Mouse (Mus musculus) MEL (cell line): ENCODE results near the gene Hsdl1. TPM values are rescaled to one million over a fixed set of nuclear protein-coding genes. Genes with fewer than 3 reads are reported as not detected.

Experiments used
- DNase-seq: peaks from one replicate; pipeline ENCODE4 v3.0.0; 2011; ENCODE audit warnings: low read depth, low spot score
- H3K27ac ChIP-seq: 2 replicates; pipeline ENCODE4 v1.5.1; 2012; ENCODE audit warnings: low read depth, mild to moderate bottlenecking, control low read depth, low read length, moderate library complexity; ENCODE audit not compliant: control insufficient read depth
- H3K27me3 ChIP-seq, 2 experiments: fragments of 150-350 bp in 1 of 2; sonication (generic) in 1 of 2; 2 replicates each; pipeline ENCODE4 v1.6.1; 2012; ENCODE audit warnings: low read length in 2 of 2, mild to moderate bottlenecking in 2 of 2, improper control_type of control experiment in 1 of 2, moderate library complexity in 1 of 2; ENCODE audit not compliant: insufficient read depth in 2 of 2, control insufficient read depth in 1 of 2
- H3K36me3 ChIP-seq, 2 experiments: 2 replicates each; pipeline ENCODE4 v1.6.1; 2012 to 2014; ENCODE audit warnings: low read length in 2 of 2, improper control_type of control experiment in 1 of 2, inconsistent platforms in 1 of 2, mild to moderate bottlenecking in 1 of 2; ENCODE audit not compliant: insufficient read depth in 2 of 2, control insufficient read depth in 1 of 2
- H3K4me1 ChIP-seq, 2 experiments: fragments of 150-350 bp in 1 of 2; sonication (generic) in 1 of 2; 2 replicates each; pipeline ENCODE4 v1.6.1; 2012; ENCODE audit warnings: low read length in 2 of 2, improper control_type of control experiment in 1 of 2, mild to moderate bottlenecking in 1 of 2; ENCODE audit not compliant: insufficient read depth in 2 of 2, control insufficient read depth in 1 of 2
- H3K4me3 ChIP-seq, 2 experiments: fragments of 150-350 bp in 1 of 2; sonication (generic) in 1 of 2; 2 replicates each; pipeline ENCODE4 v1.5.1; 2012; ENCODE audit warnings: low read depth in 2 of 2, low read length in 2 of 2, mild to moderate bottlenecking in 2 of 2, moderate library complexity in 2 of 2, control low read depth in 1 of 2, improper control_type of control experiment in 1 of 2; ENCODE audit not compliant: control insufficient read depth in 1 of 2, insufficient read depth in 1 of 2
- H3K79me2 ChIP-seq: 2 replicates; pipeline ENCODE4 v1.6.1; 2012; ENCODE audit warnings: mild to moderate bottlenecking, low read length, moderate library complexity; ENCODE audit not compliant: control insufficient read depth, poor library complexity, insufficient read depth
- H3K9ac ChIP-seq: 2 replicates; pipeline ENCODE4 v1.6.1; 2012; ENCODE audit warnings: low read depth, mild to moderate bottlenecking, control low read depth, low read length, moderate library complexity; ENCODE audit not compliant: control insufficient read depth, poor library complexity, severe bottlenecking
- H3K9me3 ChIP-seq: fragments of 150-350 bp; sonication (generic); replicated peaks from 2 replicates; pipeline ENCODE4 v1.6.1; 2012; ENCODE audit warnings: mild to moderate bottlenecking, low read length, improper control_type of control experiment, moderate library complexity; ENCODE audit not compliant: insufficient read depth
- CHD1 ChIP-seq: IDR thresholded peaks from 2 replicates; pipeline ENCODE4 v1.6.1; 2012; ENCODE audit warnings: low read depth, mild to moderate bottlenecking, inconsistent platforms, low read length, improper control_type of control experiment
- CHD2 ChIP-seq: IDR thresholded peaks from 2 replicates; pipeline ENCODE4 v1.6.1; 2011; ENCODE audit warnings: low read length, improper control_type of control experiment
- CTCF ChIP-seq, 3 experiments: IDR thresholded peaks in 2 of 3; conservative IDR thresholded peaks in 1 of 3; 2 replicates each; pipeline ENCODE4 v1.5.1; 2011 to 2012; ENCODE audit warnings: low read length in 3 of 3, low read depth in 2 of 3, mild to moderate bottlenecking in 2 of 3, improper control_type of control experiment in 1 of 3, inconsistent platforms in 1 of 3, mixed read lengths in 1 of 3, moderate library complexity in 1 of 3; ENCODE audit not compliant: control insufficient read depth in 1 of 3, insufficient read depth in 1 of 3, poor library complexity in 1 of 3, severe bottlenecking in 1 of 3
- ELF1 ChIP-seq: IDR thresholded peaks from 2 replicates; pipeline ENCODE4 v1.6.1; 2014; ENCODE audit warnings: low read depth, mild to moderate bottlenecking, inconsistent platforms, low read length, improper control_type of control experiment, moderate library complexity
- ETS1 ChIP-seq: IDR thresholded peaks from 2 replicates; pipeline ENCODE4 v1.6.1; 2012; ENCODE audit warnings: low read depth, mild to moderate bottlenecking, inconsistent platforms, low read length, improper control_type of control experiment, moderate library complexity
- HCFC1 ChIP-seq: IDR thresholded peaks from 2 replicates; pipeline ENCODE4 v1.6.1; 2012; ENCODE audit warnings: low read depth, mild to moderate bottlenecking, inconsistent platforms, low read length, improper control_type of control experiment, moderate library complexity
- KAT2A ChIP-seq: conservative IDR thresholded peaks from 2 replicates; pipeline ENCODE4 v1.6.1; 2012; ENCODE audit warnings: low read depth, low read length, improper control_type of control experiment, inconsistent platforms
- MAX ChIP-seq: IDR thresholded peaks from 2 replicates; pipeline ENCODE4 v1.6.1; 2011; ENCODE audit warnings: low read length, improper control_type of control experiment
- MXI1 ChIP-seq: IDR thresholded peaks from 2 replicates; pipeline ENCODE4 v1.6.1; 2011; ENCODE audit warnings: mild to moderate bottlenecking, low read depth, low read length, improper control_type of control experiment
- NELFE ChIP-seq: IDR thresholded peaks from 2 replicates; pipeline ENCODE4 v1.6.1; 2011; ENCODE audit warnings: low read depth, low read length, improper control_type of control experiment
- RCOR1 ChIP-seq: IDR thresholded peaks from 2 replicates; pipeline ENCODE4 v1.6.1; 2012; ENCODE audit warnings: low read depth, mild to moderate bottlenecking, inconsistent platforms, low read length, improper control_type of control experiment
- TAL1 ChIP-seq: IDR thresholded peaks from 2 replicates; pipeline ENCODE4 v1.6.1; 2012; ENCODE audit warnings: mild to moderate bottlenecking, inconsistent platforms, low read length, moderate library complexity, mixed read lengths
- TBP ChIP-seq: IDR thresholded peaks from 2 replicates; pipeline ENCODE4 v1.8.0; 2011; ENCODE audit warnings: low read depth, low read length, improper control_type of control experiment
- USF1 ChIP-seq: IDR thresholded peaks from 2 replicates; pipeline ENCODE4 v1.6.1; 2014; ENCODE audit warnings: low read depth, mild to moderate bottlenecking, inconsistent platforms, low read length, improper control_type of control experiment, moderate library complexity
- USF2 ChIP-seq, 2 experiments: IDR thresholded peaks; 2 replicates each; pipeline ENCODE4 v1.6.1; 2011 to 2012; ENCODE audit warnings: improper control_type of control experiment in 2 of 2, low read length in 2 of 2, borderline replicate concordance in 1 of 2, inconsistent platforms in 1 of 2, low read depth in 1 of 2, mild to moderate bottlenecking in 1 of 2; ENCODE audit not compliant: insufficient read depth in 1 of 2
- ZKSCAN1 ChIP-seq: IDR thresholded peaks from 2 replicates; pipeline ENCODE4 v1.6.1; 2012; ENCODE audit warnings: low read depth, mild to moderate bottlenecking, inconsistent platforms, low read length, improper control_type of control experiment, moderate library complexity
- ZNF384 ChIP-seq: IDR thresholded peaks from 2 replicates; pipeline ENCODE4 v1.6.1; 2012; ENCODE audit warnings: low read depth, mild to moderate bottlenecking, inconsistent platforms, low read length, improper control_type of control experiment
- polyA plus RNA-seq, 2 experiments: library from polyadenylated mRNA; stranded (reverse) in 1 of 2; unstranded in 1 of 2; fragments of >175 nt in 1 of 2; fragments of >200 nt in 1 of 2; gene quantifications; 2 replicates each; pipeline versions ENCODE4 v1.2.1 to v1.2.4; 2012; ENCODE audit warnings: low replicate concordance in 2 of 2, low read depth in 1 of 2; ENCODE audit not compliant: insufficient read length in 2 of 2, insufficient read depth in 1 of 2, missing spikeins in 1 of 2
- total RNA-seq: library from RNA; depleted of rRNA; stranded (reverse); fragments of 300-350 nt; gene quantifications from 2 replicates; pipeline ENCODE4 v1.2.3, GENCODE M21; 2012

The Hsdl1 gene
- total and polyA plus RNA-seq, 3 experiments: 29.4 to 46.3 (median 37.1) TPM

GRCm38 (mm10) chr8:119588844-119589243, 13.9 kb upstream of the Hsdl1 start:
- Histone ChIP-seq H3K9ac (no peak overlapping the region), H3K79me2 (no peaks in the 10 kb centered on the region), H3K9me3 (no peaks in the 10 kb centered on the region), H3K4me3 (no peak overlapping the region), H3K27ac (no peak overlapping the region), H3K4me1 (peaks cover 2 to 10% of the 10 kb centered on the region in 2 experiments; a peak in 3 of 4 replicates), H3K36me3 (no peaks in the 10 kb centered on the region), H3K27me3 (no peaks in the 10 kb centered on the region)
- DNase-seq: no peak
- no peak for TF ChIP-seq USF1
- no peak for TF ChIP-seq HCFC1
- no peak for TF ChIP-seq CTCF (IDR thresholded peaks at IDR 0.05 in 2 of 3, conservative IDR thresholded peaks at IDR 0.05 in 1 of 3; ENCODE audit: control insufficient read depth in 1 of 3, insufficient read depth in 1 of 3, low read depth in 2 of 3, low read length in 3 of 3, poor library complexity in 1 of 3, severe bottlenecking in 1 of 3)
- no peak for TF ChIP-seq TBP
- no peak for TF ChIP-seq KAT2A
- TF ChIP-seq ELF1: no peak
- TF ChIP-seq TAL1: no peak
- TF ChIP-seq NELFE: no peak
- TF ChIP-seq, all 39 proteins: peak for 0

DNA sequence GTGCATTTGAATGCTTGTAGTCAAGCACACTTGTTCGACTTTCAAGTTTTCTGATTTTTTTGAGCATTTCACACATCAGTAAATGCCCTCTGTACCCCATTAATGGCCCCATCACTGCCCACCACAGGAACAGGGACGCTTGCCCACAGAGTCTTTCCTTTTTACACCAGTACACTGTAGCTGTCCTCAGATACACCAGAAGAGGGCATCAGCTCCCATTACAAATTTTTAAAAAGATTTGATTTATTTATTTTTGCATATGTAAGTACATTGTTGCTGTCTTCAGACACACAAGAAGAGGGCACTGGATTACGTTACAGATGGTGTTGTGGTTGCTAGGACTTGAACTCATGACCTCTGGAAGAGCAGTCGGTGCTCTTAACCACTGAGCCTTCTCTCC, 13.3 kb upstream of the Hsdl1 start:
- no peak for DNase-seq
- TF ChIP-seq ETS1: no peak
- no peak for TF ChIP-seq HCFC1
- TF ChIP-seq ZKSCAN1: no peak
- TF ChIP-seq RCOR1: no peak
- TF ChIP-seq USF2 (IDR thresholded peaks at IDR 0.05; ENCODE audit: borderline replicate concordance in 1 of 2, insufficient read depth in 1 of 2, low read depth in 1 of 2, low read length in 2 of 2): no peak
- no peak for TF ChIP-seq CHD1
- no peak for TF ChIP-seq MAX
- no peak for TF ChIP-seq MXI1
- TF ChIP-seq ELF1: no peak
- no peak for TF ChIP-seq ZNF384
- TF ChIP-seq CHD2: no peak
- H3K4me1 ChIP-seq: peaks cover 2 to 10% of the 10 kb centered on the region in 2 experiments; a peak in 3 of 4 replicates

More for the DNA sequence above, 13.3 kb upstream of the Hsdl1 start:
- no peak overlapping the region for H3K4me3 ChIP-seq
- H3K27me3 ChIP-seq: no peaks in the 10 kb centered on the region
- no peak overlapping the region for H3K27ac ChIP-seq
- H3K9me3 ChIP-seq: no peaks in the 10 kb centered on the region
- H3K9ac ChIP-seq: no peak overlapping the region
- H3K79me2 ChIP-seq: no peaks in the 10 kb centered on the region
- no peaks in the 10 kb centered on the region for H3K36me3 ChIP-seq
